Mouse (Mus musculus): ENCODE data around the gene Olfm3.

- TF ChIP-seq POLR2A (IDR thresholded peaks at IDR 0.05; ENCODE audit: low read depth, low read length) (no peak), CTCF (IDR thresholded peaks at IDR 0.05; ENCODE audit: borderline replicate concordance, insufficient read depth, low read length) (no peak)
Observed at GRCm38 (mm10) chr3:115174625-115175024, 270.7 kb downstream of the Olfm3 start.

Data from embryonic fibroblast, embryonic 13.5 days (primary cell).